Mouse (Mus musculus) right cerebral cortex, postnatal 25 days (tissue): Measurements from ENCODE around the gene Plxnb2.

Experiments
- DNase-seq: peaks from one replicate; pipeline ENCODE4 v3.0.0; 2022

Plxnb2 gene

GRCm38 (mm10) chr15:89178954-89179629 lies 1.5 kb downstream of the Plxnb2 start:
- DNase-seq = no peak

- no peak for DNase-seq
These were observed 2.2 kb downstream of the Plxnb2 start for GRCm38 (mm10) chr15:89178260-89178860.

- DNase-seq = no peak
These were observed 2.9 kb downstream of the Plxnb2 start for GRCm38 (mm10) chr15:89177576-89178259.

- DNase-seq = peak; percentile 41
These were observed 3.5 kb downstream of the Plxnb2 start for GRCm38 (mm10) chr15:89177121-89177520.

- DNase-seq = no peak
These were observed 5.0 kb downstream of the Plxnb2 start for GRCm38 (mm10) chr15:89175411-89176155.

- no peak for DNase-seq
These were observed 5.7 kb downstream of the Plxnb2 start for GRCm38 (mm10) chr15:89174889-89175339.

GRCm38 (mm10) chr15:89173906-89174214 lies 6.7 kb downstream of the Plxnb2 start:
- DNase-seq = peak; percentile 40

GRCm38 (mm10) chr15:89173024-89173905 lies 7.3 kb downstream of the Plxnb2 start:
- DNase-seq = peak; percentile 47

- no peak for DNase-seq
These were observed 8.2 kb downstream of the Plxnb2 start for GRCm38 (mm10) chr15:89172276-89172935.

- DNase-seq = no peak
These were observed 9.0 kb downstream of the Plxnb2 start for GRCm38 (mm10) chr15:89171526-89172051.

- no peak for DNase-seq
These were observed 10.5 kb downstream of the Plxnb2 start for GRCm38 (mm10) chr15:89170102-89170501.

GRCm38 (mm10) chr15:89169431-89169830 lies 11.2 kb downstream of the Plxnb2 start:
- DNase-seq = peak; percentile 73

- no peak for DNase-seq
These were observed 11.7 kb downstream of the Plxnb2 start for GRCm38 (mm10) chr15:89168922-89169321.

- no peak for DNase-seq
These were observed 15.1 kb downstream of the Plxnb2 start for GRCm38 (mm10) chr15:89165478-89165877.

GRCm38 (mm10) chr15:89161397-89161796 lies 19.2 kb downstream of the Plxnb2 start:
- no peak for DNase-seq

- no peak for DNase-seq
These were observed 22.1 kb downstream of the Plxnb2 start for GRCm38 (mm10) chr15:89158516-89158915.

GRCm38 (mm10) chr15:89157954-89158353 lies 22.6 kb downstream of the Plxnb2 start:
- DNase-seq = no peak

GRCm38 (mm10) chr15:89152312-89152711 lies 28.3 kb downstream of the Plxnb2 start:
- DNase-seq = no peak

GRCm38 (mm10) chr15:89150041-89150390 lies 30.6 kb downstream of the Plxnb2 start:
- DNase-seq = no peak

GRCm38 (mm10) chr15:89149271-89150040 lies 31.1 kb downstream of the Plxnb2 start, which contains the start of gene Mapk11:
Gene Mapk11, minus strand, starts transcription at chr15:89149628.
- DNase-seq = peak; percentile 55
